Mouse (Mus musculus) forebrain, embryonic 11.5 days (tissue): ENCODE measurements around the gene Hps1. TPM values are rescaled to one million over a fixed set of nuclear protein-coding genes. Genes with fewer than 3 reads are reported as not detected.

Experiments used
- ATAC-seq: fragments of 200-750 bp; cut with Nextera tagmentation; replicated peaks from 2 replicates; pipeline ENCODE4 v1.8.0; 2017; ENCODE audit warnings: moderate TSS enrichment; ENCODE audit not compliant: low FRiP score
- DNase-seq: peaks from one replicate; pipeline ENCODE4 v3.0.0-alpha.2; 2017; ENCODE audit warnings: low spot score
- H3K27ac ChIP-seq: fragments of 300-500 bp; sonication (generic); 2 replicates; pipeline ENCODE4 v1.5.1; 2014; ENCODE audit warnings: low read depth, low read length
- H3K27me3 ChIP-seq: fragments of 300-500 bp; sonication (generic); 2 replicates; pipeline ENCODE4 v1.6.1; 2014; ENCODE audit warnings: mild to moderate bottlenecking, low read length, mixed read lengths; ENCODE audit not compliant: control insufficient read depth, insufficient read depth
- H3K36me3 ChIP-seq: fragments of 300-500 bp; sonication (generic); 2 replicates; pipeline ENCODE4 v1.6.1; 2014; ENCODE audit warnings: mild to moderate bottlenecking, low read length, moderate library complexity, mixed read lengths; ENCODE audit not compliant: control insufficient read depth, insufficient read depth
- H3K4me1 ChIP-seq: fragments of 300-500 bp; sonication (generic); replicated peaks from 2 replicates; pipeline ENCODE4 v1.6.1; 2014; ENCODE audit warnings: low read length, mixed read lengths; ENCODE audit not compliant: control insufficient read depth, insufficient read depth
- H3K4me2 ChIP-seq: fragments of 300-500 bp; sonication (generic); 2 replicates; pipeline ENCODE4 v1.6.1; 2014; ENCODE audit warnings: low read depth, mild to moderate bottlenecking, low read length, moderate library complexity, mixed read lengths; ENCODE audit not compliant: severe bottlenecking
- H3K4me3 ChIP-seq: fragments of 300-500 bp; sonication (generic); 2 replicates; pipeline ENCODE4 v1.5.1; 2014; ENCODE audit warnings: low read depth, low read length
- H3K9ac ChIP-seq: fragments of 300-500 bp; sonication (generic); 2 replicates; pipeline ENCODE4 v1.6.1; 2014; ENCODE audit warnings: low read length
- H3K9me3 ChIP-seq: fragments of 300-500 bp; sonication (generic); 2 replicates; pipeline ENCODE4 v1.6.1; 2016; ENCODE audit warnings: low read length, mixed read lengths; ENCODE audit not compliant: control insufficient read depth
- WGBS: fragments of 180-500 bp; shearing (Covaris S2); extraction: QIAGEN DNeasy Blood & Tissue Kit; methylation state at CpG from one replicate; pipeline ENCODE4 v1.1.7; 2014; 5-methylcytosine and 5-hydroxymethylcytosine counted together
- polyA plus RNA-seq: library from polyadenylated mRNA; unstranded; fragments of >200 nt; fragmentation: Nextera tagmentation; extraction: Ambion mirVana; gene quantifications from 2 replicates; pipeline ENCODE4 v1.2.1, GENCODE M21; 2014

Gene Hps1
- polyA plus RNA-seq, 1 experiment from 2014 or later = 17.2 TPM

DNA sequence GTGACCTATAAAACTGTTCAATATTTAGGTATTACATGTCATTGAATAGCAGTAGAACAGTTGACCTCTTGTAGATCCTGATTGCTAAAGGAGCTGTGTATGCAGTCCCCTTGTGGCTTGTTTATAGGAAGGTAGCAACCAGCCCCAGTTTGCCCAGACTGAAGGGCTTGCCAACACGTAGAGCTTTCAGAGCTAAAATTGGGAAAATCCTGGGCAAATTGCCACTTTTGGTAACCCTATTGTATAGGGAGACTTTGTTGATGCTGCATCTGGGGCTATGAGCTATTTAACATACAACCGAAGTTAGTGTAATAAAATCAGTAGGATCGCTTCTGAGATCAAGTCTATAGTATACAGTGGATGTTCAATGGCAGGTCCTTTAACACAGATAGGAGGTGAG, 61.7 kb downstream of the Hps1 start:
- H3K9me3 ChIP-seq = no peaks in the 10 kb centered on the region
- no peak overlapping the region for H3K27ac ChIP-seq
- no peaks in the 10 kb centered on the region for H3K27me3 ChIP-seq
- H3K9ac ChIP-seq = no peak overlapping the region
- H3K4me3 ChIP-seq = no peak overlapping the region
- no peak for ATAC-seq
- H3K4me1 ChIP-seq = 0 out of 2 replicates have a peak, but pooled peaks cover 2% of the 10 kb centered on the region
- no peaks in the 10 kb centered on the region for H3K36me3 ChIP-seq
- no peak for DNase-seq
- WGBS = 83% methylated on average over 3 of the region's 3 CpGs
- H3K4me2 ChIP-seq = no peak overlapping the region

DNA sequence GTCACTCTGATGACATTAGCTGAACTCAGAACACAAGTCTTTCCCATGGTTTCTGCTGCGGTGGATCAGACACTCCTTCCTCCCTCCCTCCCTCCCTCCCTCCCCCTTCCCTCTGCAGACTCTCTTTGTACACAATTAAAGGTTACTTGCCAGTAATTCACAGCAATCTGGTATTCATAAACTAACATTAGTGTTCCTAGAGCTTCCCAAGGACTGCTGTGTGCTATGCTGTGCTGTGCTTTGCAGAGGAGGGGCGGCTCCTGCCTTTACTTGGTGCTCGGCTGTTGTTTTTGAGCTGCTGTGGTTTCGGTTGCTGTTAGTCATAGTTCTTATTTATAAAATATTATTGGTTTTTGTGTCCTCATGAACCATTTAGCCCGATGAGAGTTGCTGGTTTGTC, 62.1 kb downstream of the Hps1 start:
- Histone ChIP-seq H3K4me3 (no peak overlapping the region), H3K9me3 (no peaks in the 10 kb centered on the region), H3K27ac (no peak overlapping the region), H3K36me3 (no peaks in the 10 kb centered on the region), H3K4me2 (no peak overlapping the region), H3K4me1 (0 out of 2 replicates have a peak, but pooled peaks cover 2% of the 10 kb centered on the region), H3K27me3 (no peaks in the 10 kb centered on the region), H3K9ac (no peak overlapping the region)
- DNase-seq (no peak), ATAC-seq (no peak)
- WGBS = 72% methylated on average over 5 of the region's 5 CpGs

DNA sequence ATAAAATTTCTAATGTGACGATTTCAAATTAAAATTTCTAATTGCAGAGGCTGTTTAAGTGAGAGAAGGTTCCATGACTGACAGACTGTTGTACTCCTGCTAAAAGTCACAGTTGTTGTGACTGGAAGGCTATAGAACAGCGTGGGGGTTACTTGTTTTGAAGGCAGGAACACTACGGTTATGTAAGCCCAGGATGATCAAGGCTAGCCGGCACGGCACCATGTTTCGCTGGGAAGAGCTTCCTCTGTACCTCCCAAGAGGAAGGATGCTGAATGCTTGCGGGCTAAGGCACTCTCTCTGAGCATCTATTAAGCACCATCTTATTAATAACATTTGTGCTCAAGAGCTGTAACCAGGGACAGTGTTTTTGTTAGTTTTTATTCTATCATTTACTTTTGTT, 63.3 kb downstream of the Hps1 start:
- Histone ChIP-seq H3K9ac (no peak overlapping the region), H3K4me3 (no peak overlapping the region), H3K27ac (no peak overlapping the region), H3K9me3 (no peaks in the 10 kb centered on the region), H3K4me1 (0 out of 2 replicates have a peak, but pooled peaks cover 2% of the 10 kb centered on the region), H3K36me3 (no peaks in the 10 kb centered on the region), H3K27me3 (no peaks in the 10 kb centered on the region), H3K4me2 (no peak overlapping the region)
- no peak for ATAC-seq
- no peak for DNase-seq
- WGBS = 81% methylated on average over 7 of the region's 7 CpGs

DNA sequence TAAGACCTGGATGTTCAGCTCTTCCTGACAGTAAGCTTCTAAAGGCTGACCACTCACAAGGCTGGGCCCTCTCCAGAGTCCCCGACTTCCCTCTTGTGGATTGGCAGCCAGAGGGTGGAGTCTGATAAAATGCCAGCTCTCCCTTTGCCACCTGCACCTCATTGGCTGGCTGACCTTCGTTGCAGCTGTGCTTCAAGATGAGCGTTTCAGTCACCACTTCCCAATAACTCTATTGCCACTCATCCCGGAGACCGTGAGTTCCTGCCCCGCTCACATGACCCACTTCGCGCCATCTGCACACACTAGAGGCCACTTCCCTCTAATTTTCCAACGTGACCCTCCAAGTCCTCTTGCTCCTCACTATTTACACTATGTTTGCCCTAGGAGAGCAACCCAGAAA, 66.0 kb downstream of the Hps1 start:
- Histone ChIP-seq H3K4me1 (no peaks in the 10 kb centered on the region), H3K9me3 (no peaks in the 10 kb centered on the region), H3K9ac (no peak overlapping the region), H3K4me3 (no peak overlapping the region), H3K27me3 (no peaks in the 10 kb centered on the region), H3K36me3 (no peaks in the 10 kb centered on the region), H3K4me2 (no peak overlapping the region), H3K27ac (no peak overlapping the region)
- ATAC-seq (no peak), DNase-seq (no peak)
- WGBS = 86% methylated on average over 9 of the region's 9 CpGs

Other genes with a start within 250 kb of the Hps1 start
- 0.12 and 0.20 TPM in 2 replicates for gene Loxl4, start 167.2 kb downstream of the Hps1 start, polyA plus RNA-seq
- gene Pyroxd2, start 27.2 kb downstream of the Hps1 start, polyA plus RNA-seq = 0.52 and 0.53 TPM in 2 replicates